Mouse (Mus musculus) limb, embryonic 12.5 days (tissue): ENCODE results near the gene Prdm15. TPM values are rescaled to one million over a fixed set of nuclear protein-coding genes. Genes with fewer than 3 reads are reported as not detected.

Experiments
- ATAC-seq: fragments of 200-750 bp; cut with Nextera tagmentation; 2 replicates; pipeline ENCODE4 v1.8.0; 2017; ENCODE audit warnings: low read depth, moderate TSS enrichment; ENCODE audit not compliant: insufficient number of reproducible peaks, insufficient read depth, low FRiP score, low TSS enrichment
- H3K27ac ChIP-seq: fragments of 300-500 bp; sonication (generic); 2 replicates; pipeline ENCODE4 v1.5.1; 2016; ENCODE audit warnings: mild to moderate bottlenecking, moderate library complexity
- H3K27me3 ChIP-seq: fragments of 300-500 bp; sonication (generic); 2 replicates; pipeline ENCODE4 v1.6.1; 2016; ENCODE audit warnings: mild to moderate bottlenecking, moderate library complexity
- H3K36me3 ChIP-seq: fragments of 300-500 bp; sonication (generic); 2 replicates; pipeline ENCODE4 v1.6.1; 2016; ENCODE audit warnings: mild to moderate bottlenecking, moderate library complexity
- H3K4me1 ChIP-seq: fragments of 300-500 bp; sonication (generic); replicated peaks from 2 replicates; pipeline ENCODE4 v1.6.1; 2016
- H3K4me2 ChIP-seq: fragments of 300-500 bp; sonication (generic); 2 replicates; pipeline ENCODE4 v1.6.1; 2016; ENCODE audit warnings: mild to moderate bottlenecking, moderate library complexity
- H3K4me3 ChIP-seq: fragments of 300-500 bp; sonication (generic); replicated peaks from 2 replicates; pipeline ENCODE4 v1.5.1; 2016; ENCODE audit warnings: mild to moderate bottlenecking
- H3K9ac ChIP-seq: fragments of 300-500 bp; sonication (generic); replicated peaks from 2 replicates; pipeline ENCODE4 v1.6.1; 2016; ENCODE audit warnings: mild to moderate bottlenecking, moderate library complexity
- H3K9me3 ChIP-seq: fragments of 300-500 bp; sonication (generic); 2 replicates; pipeline ENCODE4 v1.6.1; 2016; ENCODE audit warnings: mild to moderate bottlenecking, moderate library complexity
- WGBS: fragments of 180-500 bp; shearing (Covaris S2); methylation state at CpG from one replicate; pipeline ENCODE4 v1.1.7; 2016; 5-methylcytosine and 5-hydroxymethylcytosine counted together
- polyA plus RNA-seq: library from polyadenylated mRNA; unstranded; fragments of >200 nt; fragmentation: Nextera tagmentation; extraction: Ambion mirVana; gene quantifications from 2 replicates; pipeline ENCODE4 v1.2.1, GENCODE M21; 2016

Gene Prdm15
- 16.2 and 18.1 TPM in 2 replicates for polyA plus RNA-seq

- peak within 1 kb of the TSS; percentile 77 for H3K4me2 ChIP-seq
- peaks cover 21% of the 10 kb centered on the region; the same call in 1 of the 2 replicates for H3K36me3 ChIP-seq
- no peaks in the 10 kb centered on the region for H3K27me3 ChIP-seq
- peak within 1 kb of the TSS; percentile 99 for H3K9ac ChIP-seq
- WGBS = under 1% methylated on average over 30 of the region's 31 CpGs
- H3K4me3 ChIP-seq = peak within 1 kb of the TSS; percentile 94
- peaks cover 18% of the 10 kb centered on the region for H3K4me1 ChIP-seq
- peak; percentile 88 for ATAC-seq
- peak within 1 kb of the TSS; percentile 99 for H3K27ac ChIP-seq
- no peaks in the 10 kb centered on the region for H3K9me3 ChIP-seq
Measured at GRCm38 (mm10) chr16:97851741-97852319, at the start of gene Prdm15. Prdm15 (minus strand) TSS chr16:97851850.

DNA sequence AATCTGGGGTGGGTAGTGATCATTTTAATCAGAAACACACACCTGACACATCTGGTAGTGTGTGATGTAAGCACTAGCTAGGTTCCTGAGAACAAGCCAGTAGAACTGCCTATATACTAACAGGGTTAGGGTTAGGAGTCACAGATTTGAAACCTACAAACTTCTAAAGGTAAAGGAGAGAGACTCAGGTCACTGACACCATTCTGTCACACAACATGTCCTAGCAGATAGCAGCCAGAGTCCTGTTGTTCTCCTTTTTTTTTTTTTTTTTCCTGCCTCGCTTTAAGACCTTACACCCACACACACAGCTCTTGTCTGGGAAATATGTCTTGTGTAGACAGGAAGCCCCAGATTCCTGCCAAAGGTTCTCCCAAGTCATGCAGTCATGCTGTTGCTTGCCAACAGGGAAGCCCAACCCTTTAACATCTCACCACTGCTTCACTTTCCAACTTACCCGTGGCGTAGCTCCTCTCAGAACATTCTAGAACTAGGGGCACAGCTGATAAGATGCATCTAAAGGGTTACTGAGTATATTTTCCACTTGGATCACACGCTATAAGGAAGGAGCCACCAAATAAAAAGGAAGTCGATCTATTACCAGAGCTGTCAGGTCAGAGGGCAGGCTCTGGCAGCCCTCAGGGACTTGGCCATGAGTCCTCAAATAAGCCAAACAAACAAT, 45.8 kb upstream of the Prdm15 start:
- no peaks in the 10 kb centered on the region for H3K36me3 ChIP-seq
- H3K27me3 ChIP-seq = no peaks in the 10 kb centered on the region
- H3K4me1 ChIP-seq = no peaks in the 10 kb centered on the region
- H3K27ac ChIP-seq = no peak overlapping the region
- 85% methylated on average over 5 of the region's 5 CpGs for WGBS
- no peak overlapping the region for H3K9ac ChIP-seq
- no peaks in the 10 kb centered on the region for H3K9me3 ChIP-seq
- no peak overlapping the region for H3K4me3 ChIP-seq
- no peak overlapping the region for H3K4me2 ChIP-seq
- no peak for ATAC-seq

DNA sequence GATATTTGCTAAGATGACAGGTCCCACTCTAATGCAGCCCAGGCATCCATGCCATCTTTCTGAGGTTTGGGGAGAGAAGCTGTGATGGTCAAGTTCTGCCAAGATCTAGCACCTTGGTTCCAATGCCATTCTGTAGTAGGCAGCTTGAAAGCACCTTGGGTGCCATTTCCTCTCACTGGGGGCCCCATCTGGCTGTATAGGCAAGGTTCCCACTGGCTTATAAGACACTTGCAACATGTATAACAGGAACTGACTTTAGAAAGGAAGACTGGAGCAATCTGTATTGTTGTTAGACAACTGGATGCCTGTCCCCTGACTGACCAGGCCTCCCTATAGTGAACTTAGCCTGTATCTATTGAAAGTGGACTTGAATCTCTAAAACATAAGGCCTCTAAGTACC, 36.1 kb upstream of the Prdm15 start:
- peaks cover 19% of the 10 kb centered on the region for H3K36me3 ChIP-seq
- no peak overlapping the region for H3K4me2 ChIP-seq
- no peak for ATAC-seq
- H3K9me3 ChIP-seq = no peaks in the 10 kb centered on the region
- H3K9ac ChIP-seq = no peak overlapping the region
- H3K4me1 ChIP-seq = no peaks in the 10 kb centered on the region
- H3K27ac ChIP-seq = no peak overlapping the region
- H3K27me3 ChIP-seq = no peaks in the 10 kb centered on the region
- no peak overlapping the region for H3K4me3 ChIP-seq

DNA sequence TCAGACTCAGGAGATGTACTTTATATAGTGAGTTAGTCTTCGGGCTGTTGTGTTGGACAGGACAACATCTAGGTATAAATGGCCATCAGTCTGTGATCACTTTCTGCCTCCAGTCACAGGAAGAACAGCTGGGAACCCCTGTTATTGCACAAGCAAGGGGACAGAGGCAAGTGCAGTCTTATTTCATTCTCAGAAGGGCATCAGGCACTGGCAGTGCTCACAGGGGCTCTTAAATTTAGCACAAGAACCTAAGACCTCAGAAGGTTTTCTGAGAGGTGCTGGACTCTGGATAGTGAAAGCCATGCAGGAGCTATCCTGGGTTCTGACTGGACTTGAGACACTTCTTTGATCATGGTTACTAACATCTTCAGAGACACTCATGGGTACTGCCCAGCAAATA, 32.0 kb upstream of the Prdm15 start:
- Histone ChIP-seq H3K4me3 (no peak overlapping the region), H3K9ac (no peak overlapping the region), H3K27me3 (no peaks in the 10 kb centered on the region), H3K9me3 (no peaks in the 10 kb centered on the region), H3K27ac (no peak overlapping the region), H3K4me1 (no peaks in the 10 kb centered on the region), H3K36me3 (peaks cover 7% of the 10 kb centered on the region; the same call in 1 of the 2 replicates), H3K4me2 (no peak overlapping the region)
- ATAC-seq = no peak
- WGBS = 92% methylated on average over 1 of the region's 1 CpGs

- no peak for ATAC-seq
- no peak overlapping the region for H3K4me3 ChIP-seq
- H3K9me3 ChIP-seq = no peaks in the 10 kb centered on the region
- no peaks in the 10 kb centered on the region for H3K4me1 ChIP-seq
- no peak overlapping the region for H3K9ac ChIP-seq
- H3K36me3 ChIP-seq = peaks cover 7% of the 10 kb centered on the region; the same call in 1 of the 2 replicates
- H3K27ac ChIP-seq = no peak overlapping the region
- H3K27me3 ChIP-seq = no peaks in the 10 kb centered on the region
- H3K4me2 ChIP-seq = no peak overlapping the region
Measured at GRCm38 (mm10) chr16:97882891-97883290, 31.2 kb upstream of the Prdm15 start.

DNA sequence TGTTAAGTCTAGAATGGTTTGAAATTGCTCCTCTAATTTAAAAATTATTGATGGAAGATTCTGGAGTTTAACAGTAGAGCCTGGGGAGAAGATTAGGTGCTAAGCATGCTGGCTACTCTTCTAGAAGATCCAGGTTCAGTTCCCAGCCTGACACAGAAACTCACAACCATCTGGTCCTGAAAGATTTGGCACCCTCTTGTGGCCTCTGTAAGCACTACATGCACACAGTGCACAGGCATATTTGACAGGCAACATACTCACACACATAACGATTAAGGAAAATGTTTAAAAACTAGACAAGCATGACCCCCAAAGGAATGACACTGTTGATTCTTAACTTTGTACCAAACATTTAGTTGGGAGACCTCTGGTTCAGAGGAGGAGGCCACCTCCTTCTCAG, 27.5 kb upstream of the Prdm15 start:
- WGBS = 87% methylated on average over 1 of the region's 1 CpGs
- ATAC-seq = no peak
- Histone ChIP-seq H3K4me2 (no peak overlapping the region), H3K9me3 (no peaks in the 10 kb centered on the region), H3K36me3 (peaks cover 10% of the 10 kb centered on the region), H3K27me3 (no peaks in the 10 kb centered on the region), H3K9ac (no peak overlapping the region), H3K4me1 (no peaks in the 10 kb centered on the region), H3K27ac (no peak overlapping the region), H3K4me3 (no peak overlapping the region)

GRCm38 (mm10) chr16:97877502-97877901, 25.9 kb upstream of the Prdm15 start:
- H3K27ac ChIP-seq = no peak overlapping the region
- ATAC-seq = no peak
- no peaks in the 10 kb centered on the region for H3K4me1 ChIP-seq
- peaks cover 18% of the 10 kb centered on the region for H3K36me3 ChIP-seq
- 92% methylated on average over 3 of the region's 3 CpGs for WGBS
- no peaks in the 10 kb centered on the region for H3K9me3 ChIP-seq
- H3K4me2 ChIP-seq = no peak overlapping the region
- H3K27me3 ChIP-seq = no peaks in the 10 kb centered on the region
- no peak overlapping the region for H3K4me3 ChIP-seq
- H3K9ac ChIP-seq = no peak overlapping the region

DNA sequence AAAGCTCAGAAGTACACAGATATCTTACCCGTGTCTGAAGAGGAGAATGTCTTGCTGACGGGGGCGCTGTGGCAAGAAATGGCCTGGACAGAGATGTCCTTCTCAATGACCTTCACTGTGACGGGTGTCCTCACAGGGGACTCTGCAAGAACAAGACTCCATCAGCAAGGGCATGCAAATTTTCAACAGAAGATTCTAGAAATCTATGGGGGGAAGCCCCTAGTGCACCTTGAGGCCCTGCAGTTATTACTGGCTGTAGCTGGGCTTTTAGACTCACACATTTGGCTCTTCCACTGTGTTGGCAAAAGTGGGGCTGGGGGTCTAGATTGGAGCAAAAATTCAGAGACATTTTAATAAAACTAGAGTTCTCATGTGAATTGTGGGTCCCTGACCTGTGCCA, 23.5 kb upstream of the Prdm15 start:
- H3K9me3 ChIP-seq = no peaks in the 10 kb centered on the region
- no peaks in the 10 kb centered on the region for H3K27me3 ChIP-seq
- H3K4me1 ChIP-seq = no peaks in the 10 kb centered on the region
- peaks cover 18% of the 10 kb centered on the region; the same call in 1 of the 2 replicates for H3K36me3 ChIP-seq
- no peak overlapping the region for H3K9ac ChIP-seq
- H3K4me3 ChIP-seq = no peak overlapping the region
- 92% methylated on average over 4 of the region's 4 CpGs for WGBS
- ATAC-seq = no peak
- H3K27ac ChIP-seq = no peak overlapping the region
- no peak overlapping the region for H3K4me2 ChIP-seq

GRCm38 (mm10) chr16:97874376-97874775, 22.7 kb upstream of the Prdm15 start:
- Histone ChIP-seq H3K9me3 (no peaks in the 10 kb centered on the region), H3K9ac (no peak overlapping the region), H3K36me3 (peaks cover 18% of the 10 kb centered on the region; the same call in 1 of the 2 replicates), H3K27me3 (no peaks in the 10 kb centered on the region), H3K27ac (no peak overlapping the region), H3K4me3 (no peak overlapping the region), H3K4me2 (no peak overlapping the region), H3K4me1 (no peaks in the 10 kb centered on the region)
- 55% methylated on average over 1 of the region's 1 CpGs for WGBS
- no peak for ATAC-seq

- no peak overlapping the region for H3K4me3 ChIP-seq
- 84% methylated on average over 5 of the region's 5 CpGs for WGBS
Measured at GRCm38 (mm10) chr16:97872657-97873056, 21.0 kb upstream of the Prdm15 start.

DNA sequence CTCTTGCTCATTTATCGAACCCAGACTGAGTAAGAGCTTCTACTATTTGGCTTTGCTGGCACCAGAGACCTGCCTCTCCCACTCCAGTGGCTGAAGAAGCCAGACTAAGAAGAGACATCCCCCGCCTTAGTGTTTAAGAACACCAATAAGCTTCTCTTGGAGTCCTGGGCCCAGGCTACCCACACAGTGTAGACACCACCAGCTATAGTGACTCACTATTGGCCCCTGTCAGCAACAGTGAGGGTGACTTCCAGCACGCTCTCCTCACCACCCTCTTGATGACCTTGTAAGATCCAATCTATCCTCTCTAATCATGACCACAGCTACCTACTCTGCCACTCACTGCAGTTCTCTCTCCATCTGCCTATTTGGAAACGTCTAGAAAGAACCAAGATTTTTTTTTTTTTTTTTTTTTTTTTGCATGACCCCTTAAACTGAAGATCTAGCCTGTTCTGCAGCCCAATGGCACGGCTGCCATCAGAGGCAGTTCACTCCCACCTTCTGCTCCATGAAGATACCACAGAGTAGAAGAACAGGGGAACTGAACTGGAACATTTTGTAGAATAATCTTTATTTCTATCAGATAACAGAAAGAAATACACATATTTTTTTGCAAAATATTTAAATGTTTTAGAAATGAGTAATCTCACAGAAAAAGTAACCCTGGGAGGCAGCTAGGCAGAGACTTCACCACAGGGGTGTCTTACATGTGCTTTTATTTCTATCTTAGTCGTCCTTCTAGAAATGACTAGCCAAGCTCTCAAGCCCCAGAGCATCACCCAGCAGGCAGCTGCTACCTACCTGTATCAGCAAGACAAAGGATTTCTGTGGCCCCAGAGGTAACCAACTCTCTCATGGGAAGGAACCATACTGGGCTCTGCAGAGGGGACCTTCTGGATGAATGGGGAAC, 17.8 kb upstream of the Prdm15 start:
- Histone ChIP-seq H3K4me3 (no peak overlapping the region), H3K9me3 (no peaks in the 10 kb centered on the region), H3K36me3 (peaks cover 39% of the 10 kb centered on the region), H3K27me3 (no peaks in the 10 kb centered on the region), H3K9ac (no peak overlapping the region), H3K27ac (no peak overlapping the region), H3K4me1 (no peaks in the 10 kb centered on the region), H3K4me2 (no peak overlapping the region)
- ATAC-seq = no peak
- WGBS = 69% methylated on average over 6 of the region's 6 CpGs

More at GRCm38 (mm10) chr16:97872657-97873056, 21.0 kb upstream of the Prdm15 start:
- ATAC-seq = no peak
- no peak overlapping the region for H3K27ac ChIP-seq
- no peak overlapping the region for H3K9ac ChIP-seq
- peaks cover 31% of the 10 kb centered on the region; the same call in 1 of the 2 replicates for H3K36me3 ChIP-seq
- no peaks in the 10 kb centered on the region for H3K4me1 ChIP-seq
- H3K4me2 ChIP-seq = no peak overlapping the region
- no peaks in the 10 kb centered on the region for H3K27me3 ChIP-seq
- H3K9me3 ChIP-seq = no peaks in the 10 kb centered on the region
